Mouse (Mus musculus) ES-E14 (cell line): ENCODE measurements around the gene Gdap2. TPM values are rescaled to one million over a fixed set of nuclear protein-coding genes. Genes with fewer than 3 reads are reported as not detected.
A peak's percentile ranks its signal among the peaks of the same experiment; 100 is the strongest.

ENCODE experiments used
- DNase-seq: peaks from one replicate; pipeline ENCODE4 v3.0.0-alpha.2; 2013; ENCODE audit warnings: low read depth, low spot score
- H3K27ac ChIP-seq: 2 replicates; pipeline ENCODE4 v1.5.1; 2012; ENCODE audit warnings: low read depth, mild to moderate bottlenecking, low read length, moderate library complexity, mixed read lengths; ENCODE audit not compliant: poor library complexity, insufficient read depth, severe bottlenecking
- H3K36me3 ChIP-seq: 2 replicates; pipeline ENCODE4 v1.6.1; 2012; ENCODE audit warnings: mild to moderate bottlenecking, low read length, moderate library complexity, mixed read lengths; ENCODE audit not compliant: control insufficient read depth, poor library complexity, insufficient read depth, severe bottlenecking
- H3K4me1 ChIP-seq, 2 experiments: fragments of 150-350 bp in 1 of 2; sonication (generic) in 1 of 2; 2 replicates each; pipeline ENCODE4 v1.6.1; 2012; ENCODE audit warnings: low read length in 2 of 2, mild to moderate bottlenecking in 1 of 2, mixed read lengths in 1 of 2; ENCODE audit not compliant: control insufficient read depth in 2 of 2, insufficient read depth in 2 of 2, poor library complexity in 1 of 2
- H3K4me3 ChIP-seq, 2 experiments: fragments of 150-350 bp in 1 of 2; sonication (generic) in 1 of 2; 2 replicates each; pipeline ENCODE4 v1.5.1; 2012; ENCODE audit warnings: low read length in 2 of 2, low read depth in 1 of 2, mild to moderate bottlenecking in 1 of 2, mixed read lengths in 1 of 2; ENCODE audit not compliant: insufficient read depth in 1 of 2, poor library complexity in 1 of 2, severe bottlenecking in 1 of 2
- H3K9ac ChIP-seq: 2 replicates; pipeline ENCODE4 v1.6.1; 2012; ENCODE audit warnings: low read depth, mild to moderate bottlenecking, low read length, mixed read lengths; ENCODE audit not compliant: poor library complexity, insufficient read depth, severe bottlenecking
- H3K9me3 ChIP-seq: fragments of 150-350 bp; sonication (generic); 2 replicates; pipeline ENCODE4 v1.6.1; 2012; ENCODE audit warnings: low read depth, mild to moderate bottlenecking, low read length; ENCODE audit not compliant: control insufficient read depth, insufficient read depth
- CHD2 ChIP-seq: IDR thresholded peaks from 2 replicates; pipeline ENCODE4 v1.6.1; 2014; ENCODE audit warnings: mild to moderate bottlenecking, low read depth, low read length, inconsistent platforms
- HCFC1 ChIP-seq: IDR thresholded peaks from 2 replicates; pipeline ENCODE4 v1.6.1; 2012; ENCODE audit warnings: low read length, inconsistent platforms, borderline replicate concordance; ENCODE audit not compliant: insufficient read depth
- MAFK ChIP-seq: IDR thresholded peaks from 2 replicates; pipeline ENCODE4 v1.6.1; 2014; ENCODE audit warnings: mild to moderate bottlenecking, low read depth, low read length, inconsistent platforms; ENCODE audit not compliant: insufficient read depth
- ZC3H11A ChIP-seq: IDR thresholded peaks from 2 replicates; pipeline ENCODE4 v1.6.1; 2012; ENCODE audit warnings: low read depth, mild to moderate bottlenecking, inconsistent platforms, low read length, borderline replicate concordance
- ZNF384 ChIP-seq: IDR thresholded peaks from 2 replicates; pipeline ENCODE4 v1.6.1; 2012; ENCODE audit warnings: low read depth, low read length, inconsistent platforms
- in situ Hi-C, 2 experiments: fragments of 600-800 bp; cut with MboI; formaldehyde crosslinking; loops; one replicate each; pipeline ENCODE4 v1.15.1; 2025; ENCODE audit warnings: low sequenced_read_pairs in 2 of 2, inconsistent platforms in 1 of 2; ENCODE audit not compliant: unreplicated experiment in 2 of 2
- total RNA-seq: library from RNA; depleted of rRNA; stranded (reverse); fragments of 300-350 nt; gene quantifications from 2 replicates; pipeline ENCODE4 v1.2.3, GENCODE M21; 2012

Gene Gdap2
- total RNA-seq, 1 experiment, result 13.9 TPM

- Histone ChIP-seq H3K9me3 (no peaks in the 10 kb centered on the region), H3K27ac (no peak overlapping the region), H3K4me1 (peaks cover 0 to 3% of the 10 kb centered on the region in 2 experiments; a peak in 1 of 4 replicates), H3K4me3 (peak overlapping the region; percentile 94 to 98; a peak in 3 of 4 replicates), H3K36me3 (peaks cover 29% of the 10 kb centered on the region), H3K9ac (peak overlapping the region; percentile 96; the same call in 1 of the 2 replicates)
- TF ChIP-seq CHD2, result no peak
- TF ChIP-seq ZC3H11A, result no peak
- TF ChIP-seq HCFC1, result no peak
- TF ChIP-seq MAFK, result no peak
- TF ChIP-seq ZNF384, result no peak
- in situ Hi-C loops, result loop anchor here in 1 of 2 experiments (25.0 kb wide), 1 partner anchor 1426 kb away; no protein-coding TSS in a partner anchor
- no peak for DNase-seq
These were observed 1.3 kb upstream of the Gdap2 start for GRCm38 (mm10) chr3:100160682-100161445.

DNA sequence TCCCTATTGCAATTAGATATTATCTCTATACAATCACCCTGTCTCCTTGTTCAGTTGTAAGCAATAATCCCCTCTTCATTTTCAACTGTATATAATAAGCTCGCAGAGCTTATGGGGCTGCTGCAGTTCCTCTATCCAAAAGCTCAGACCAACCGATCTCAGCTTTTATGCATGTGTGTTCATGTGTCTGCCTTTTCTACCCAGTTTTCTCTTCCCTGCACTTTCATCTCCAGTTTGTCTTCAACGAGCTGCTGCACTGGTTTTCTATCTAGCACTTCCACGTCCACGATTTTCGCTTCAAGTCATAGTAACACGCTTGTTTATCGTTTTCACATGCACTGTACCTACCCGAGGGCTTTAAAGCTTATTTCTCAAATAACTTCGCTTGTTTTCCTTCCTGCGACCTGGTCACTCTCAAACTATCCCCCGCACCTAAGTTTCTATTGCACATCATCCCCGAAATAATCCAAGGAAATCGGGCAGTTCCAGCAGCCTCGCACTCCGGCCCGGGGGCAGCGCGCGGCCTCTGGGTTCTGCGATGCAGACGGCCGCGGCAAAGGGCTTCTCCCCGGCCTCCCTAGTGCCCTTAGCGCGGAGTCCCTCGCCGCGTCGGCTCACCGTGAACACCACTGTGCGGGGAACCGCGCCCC is 391 bp upstream of the Gdap2 start:
- Histone ChIP-seq H3K9ac (peak overlapping the region; percentile 96), H3K4me3 (peak overlapping the region; percentile 94 to 98), H3K4me1 (peaks cover 0 to 3% of the 10 kb centered on the region in 2 experiments; a peak in 1 of 4 replicates), H3K9me3 (no peaks in the 10 kb centered on the region), H3K36me3 (peaks cover 20% of the 10 kb centered on the region), H3K27ac (no peak overlapping the region)
- TF ChIP-seq CHD2 (no peak), ZNF384 (no peak), MAFK (no peak), ZC3H11A (no peak), HCFC1 (no peak)
- no peak for DNase-seq
- in situ Hi-C loops, result loop anchor here in 1 of 2 experiments (25.0 kb wide), 1 partner anchor 1426 kb away; no protein-coding TSS in a partner anchor

- H3K9me3 ChIP-seq, result no peaks in the 10 kb centered on the region
- no peak for DNase-seq
- H3K4me3 ChIP-seq, result no peak overlapping the region
- H3K4me1 ChIP-seq, result peaks cover 0 to 3% of the 10 kb centered on the region in 2 experiments; a peak in 1 of 4 replicates
- no peak overlapping the region for H3K9ac ChIP-seq
- no peak overlapping the region for H3K27ac ChIP-seq
- peaks cover 12% of the 10 kb centered on the region for H3K36me3 ChIP-seq
- in situ Hi-C loops, result loop anchor here in 1 of 2 experiments (25.0 kb wide), 1 partner anchor 1424 kb away; no protein-coding TSS in a partner anchor
- TF ChIP-seq MAFK (no peak), CHD2 (no peak), ZNF384 (no peak), HCFC1 (no peak), ZC3H11A (no peak)
These were observed 1.4 kb downstream of the Gdap2 start for GRCm38 (mm10) chr3:100163556-100163955.

DNA sequence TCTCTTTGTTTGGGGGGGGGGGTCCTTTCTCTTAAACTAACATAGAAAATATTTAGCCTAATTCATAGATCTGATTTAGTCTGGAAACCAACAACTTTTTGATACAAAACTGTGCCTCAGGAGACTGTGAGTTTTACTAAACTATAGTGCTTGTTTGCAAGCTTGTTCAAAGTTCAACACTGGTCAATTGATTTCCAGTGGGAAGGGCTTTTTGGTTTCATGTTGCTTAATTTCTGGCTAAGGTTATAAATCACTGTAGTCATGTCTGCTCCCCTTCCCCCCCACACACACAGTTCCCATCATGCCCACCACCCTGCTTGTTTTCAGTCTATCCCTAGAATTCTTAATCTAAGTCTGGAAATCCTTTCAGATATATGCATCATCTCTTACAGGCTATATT is 2.8 kb downstream of the Gdap2 start:
- H3K9ac ChIP-seq, result no peak overlapping the region
- no peaks in the 10 kb centered on the region for H3K9me3 ChIP-seq
- H3K4me3 ChIP-seq, result no peak overlapping the region
- TF ChIP-seq CHD2 (no peak), ZC3H11A (no peak), MAFK (no peak), HCFC1 (no peak), ZNF384 (no peak)
- no peak for DNase-seq
- H3K36me3 ChIP-seq, result peaks cover 4% of the 10 kb centered on the region; the same call in 1 of the 2 replicates
- peaks cover 0 to 3% of the 10 kb centered on the region in 2 experiments; a peak in 1 of 4 replicates for H3K4me1 ChIP-seq
- in situ Hi-C loops, result loop anchor here in 1 of 2 experiments (25.0 kb wide), 1 partner anchor 1422 kb away; no protein-coding TSS in a partner anchor
- H3K27ac ChIP-seq, result no peak overlapping the region
